Mouse (Mus musculus): ENCODE measurements at regions not wholly inside any gene's neighbourhood (a gene's known extent, or its start where the extent isn't known, plus 50 kb on each side); places are given as distances from the start of the nearest gene placed in this dataset.

GRCm38 (mm10) chr1:80131354-80131753 lies 86.9 kb downstream of the Fam124b start:
- DNase-seq (ENCODE audit: low spot score): no peak

GRCm38 (mm10) chr1:80123966-80124365 lies 94.3 kb downstream of the Fam124b start:
- DNase-seq (ENCODE audit: low spot score): no peak

- DNase-seq (ENCODE audit: low spot score): no peak
These were observed 102.4 kb downstream of the Fam124b start for GRCm38 (mm10) chr1:80115913-80116312.

- DNase-seq (ENCODE audit: low spot score): no peak
These were observed 110.4 kb downstream of the Fam124b start for GRCm38 (mm10) chr1:80107747-80108476.

- peak; percentile 71 for DNase-seq (ENCODE audit: low spot score)
These were observed 112.0 kb downstream of the Fam124b start for GRCm38 (mm10) chr1:80106269-80106668.

- no peak for DNase-seq (ENCODE audit: low spot score)
These were observed 120.0 kb downstream of the Fam124b start for GRCm38 (mm10) chr1:80098266-80098665.

GRCm38 (mm10) chr1:80091800-80092199 lies 126.5 kb downstream of the Fam124b start:
- DNase-seq (ENCODE audit: low spot score): no peak

- no peak for DNase-seq (ENCODE audit: low spot score)
These were observed 126.9 kb downstream of the Fam124b start for GRCm38 (mm10) chr1:80091350-80091749.

GRCm38 (mm10) chr1:80088651-80089050 lies 129.6 kb downstream of the Fam124b start:
- DNase-seq (ENCODE audit: low spot score): no peak

GRCm38 (mm10) chr1:80076357-80076756 lies 141.9 kb downstream of the Fam124b start:
- no peak for DNase-seq (ENCODE audit: low spot score)

- DNase-seq (ENCODE audit: low spot score): no peak
These were observed 143.9 kb downstream of the Fam124b start for GRCm38 (mm10) chr1:80074376-80074775.

GRCm38 (mm10) chr1:80073950-80074349 lies 144.3 kb downstream of the Fam124b start:
- DNase-seq (ENCODE audit: low spot score): peak; percentile 16

- no peak for DNase-seq (ENCODE audit: low spot score)
These were observed 149.1 kb downstream of the Fam124b start for GRCm38 (mm10) chr1:80069141-80069540.

- no peak for DNase-seq (ENCODE audit: low spot score)
These were observed 156.2 kb downstream of the Fam124b start for GRCm38 (mm10) chr1:80062121-80062520.

GRCm38 (mm10) chr1:80061632-80062031 lies 156.6 kb downstream of the Fam124b start:
- no peak for DNase-seq (ENCODE audit: low spot score)

- DNase-seq (ENCODE audit: low spot score): no peak
These were observed 173.1 kb downstream of the Fam124b start for GRCm38 (mm10) chr1:80045141-80045540.

- no peak for DNase-seq (ENCODE audit: low spot score)
These were observed 177.9 kb downstream of the Fam124b start for GRCm38 (mm10) chr1:80040409-80040808.

GRCm38 (mm10) chr1:80039891-80040290 lies 178.4 kb downstream of the Fam124b start:
- no peak for DNase-seq (ENCODE audit: low spot score)

GRCm38 (mm10) chr1:80039161-80039560 lies 178.2 kb upstream of the Serpine2 start:
- no peak for DNase-seq (ENCODE audit: low spot score)

- no peak for DNase-seq (ENCODE audit: low spot score)
These were observed 177.1 kb upstream of the Serpine2 start for GRCm38 (mm10) chr1:80038059-80038458.

- DNase-seq (ENCODE audit: low spot score): no peak
These were observed 175.5 kb upstream of the Serpine2 start for GRCm38 (mm10) chr1:80036436-80036835.

- DNase-seq (ENCODE audit: low spot score): no peak
These were observed 172.5 kb upstream of the Serpine2 start for GRCm38 (mm10) chr1:80033522-80033921.

GRCm38 (mm10) chr1:80033121-80033520 lies 172.1 kb upstream of the Serpine2 start:
- no peak for DNase-seq (ENCODE audit: low spot score)

- DNase-seq (ENCODE audit: low spot score): no peak
These were observed 171.5 kb upstream of the Serpine2 start for GRCm38 (mm10) chr1:80032464-80032863.
